Mouse (Mus musculus) liver, embryonic 16.5 days (tissue): ENCODE results near the gene Abhd13. TPM values are rescaled to one million over a fixed set of nuclear protein-coding genes. Genes with fewer than 3 reads are reported as not detected.

Experiments
- ATAC-seq: fragments of 200-750 bp; cut with Nextera tagmentation; 2 replicates; pipeline ENCODE4 v1.8.0; 2017; ENCODE audit warnings: low read depth, mild to moderate bottlenecking, moderate number of reproducible peaks, moderate library complexity
- H3K27ac ChIP-seq: fragments of 300-500 bp; sonication (generic); 2 replicates; pipeline ENCODE4 v1.5.1; 2014; ENCODE audit warnings: mild to moderate bottlenecking, low read length
- H3K27me3 ChIP-seq: fragments of 300-500 bp; sonication (generic); 2 replicates; pipeline ENCODE4 v1.6.1; 2014; ENCODE audit warnings: low read depth, low read length, mixed read lengths; ENCODE audit not compliant: control insufficient read depth, insufficient read depth
- H3K36me3 ChIP-seq: fragments of 300-500 bp; sonication (generic); 2 replicates; pipeline ENCODE4 v1.6.1; 2014; ENCODE audit warnings: mild to moderate bottlenecking; ENCODE audit not compliant: control insufficient read depth, insufficient read depth
- H3K4me1 ChIP-seq: fragments of 300-500 bp; sonication (generic); 2 replicates; pipeline ENCODE4 v1.6.1; 2014; ENCODE audit warnings: low read depth, low read length, mixed read lengths; ENCODE audit not compliant: control insufficient read depth
- H3K4me2 ChIP-seq: fragments of 300-500 bp; sonication (generic); 2 replicates; pipeline ENCODE4 v1.6.1; 2014; ENCODE audit warnings: low read depth, low read length, mixed read lengths
- H3K4me3 ChIP-seq: fragments of 300-500 bp; sonication (generic); 2 replicates; pipeline ENCODE4 v1.5.1; 2014; ENCODE audit warnings: low read depth, mild to moderate bottlenecking, low read length
- H3K9ac ChIP-seq: fragments of 300-500 bp; sonication (generic); 2 replicates; pipeline ENCODE4 v1.6.1; 2014; ENCODE audit warnings: low read depth, low read length
- H3K9me3 ChIP-seq: fragments of 300-500 bp; sonication (generic); replicated peaks from 2 replicates; pipeline ENCODE4 v1.6.1; 2016; ENCODE audit warnings: low read length; ENCODE audit not compliant: control insufficient read depth
- WGBS: fragments of 180-500 bp; shearing (Covaris S2); extraction: QIAGEN DNeasy Blood & Tissue Kit; methylation state at CpG from one replicate; pipeline ENCODE4 v1.1.7; 2014; ENCODE audit not compliant: insufficient replicate concordance; 5-methylcytosine and 5-hydroxymethylcytosine counted together
- polyA plus RNA-seq: library from polyadenylated mRNA; unstranded; fragments of >200 nt; fragmentation: Nextera tagmentation; extraction: Ambion mirVana; gene quantifications from 2 replicates; pipeline ENCODE4 v1.2.1, GENCODE M21; 2015

The Abhd13 gene
- polyA plus RNA-seq, 1 experiment from 2014 or later = 4.4 TPM

DNA sequence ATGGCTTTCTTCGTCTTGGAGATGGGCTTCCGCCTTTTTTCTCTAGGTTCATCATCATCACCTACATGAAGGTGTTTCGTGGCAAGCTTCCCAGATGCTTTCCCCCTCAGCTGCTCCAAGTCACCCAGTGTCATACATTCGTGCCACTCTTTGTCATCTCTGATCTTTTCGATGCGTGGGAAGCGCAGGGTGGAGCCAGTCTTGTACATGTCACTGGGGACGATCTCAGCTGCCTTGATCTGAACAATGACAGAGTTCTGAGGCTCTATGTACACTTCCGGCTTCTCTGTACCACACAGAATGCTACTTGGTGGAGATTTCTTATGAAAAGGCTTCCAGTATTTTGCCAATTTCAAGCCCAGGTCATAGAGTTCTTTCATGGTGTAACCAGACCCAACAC, 5.6 kb upstream of the Abhd13 start:
- H3K9ac ChIP-seq = no peak overlapping the region
- no peaks in the 10 kb centered on the region for H3K9me3 ChIP-seq
- WGBS = 73% methylated on average over 9 of the region's 9 CpGs
- peaks cover 2% of the 10 kb centered on the region for H3K4me1 ChIP-seq
- no peak overlapping the region for H3K4me2 ChIP-seq
- H3K27ac ChIP-seq = no peak overlapping the region
- ATAC-seq = no peak
- no peak overlapping the region for H3K4me3 ChIP-seq
- H3K27me3 ChIP-seq = no peaks in the 10 kb centered on the region
- H3K36me3 ChIP-seq = no peaks in the 10 kb centered on the region; the same call in none of the 2 replicates

DNA sequence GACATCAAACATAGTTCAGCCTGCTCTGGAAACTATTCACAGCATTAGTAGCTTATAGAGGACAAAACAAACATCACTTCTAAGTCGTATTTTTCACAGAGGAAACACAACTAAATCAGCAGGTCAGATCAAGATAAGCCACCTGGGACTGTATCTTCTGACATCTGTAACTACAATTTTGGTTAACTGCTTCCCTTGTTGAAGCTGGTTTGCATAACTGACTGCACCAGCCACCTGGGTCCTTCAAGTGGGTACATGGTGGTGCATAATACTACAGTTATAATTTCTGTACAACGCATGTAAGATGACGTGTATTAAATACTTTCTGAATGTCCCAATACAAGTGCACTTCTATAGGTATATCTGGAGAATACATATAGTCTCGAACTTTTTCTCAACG, 2.2 kb upstream of the Abhd13 start:
- H3K4me3 ChIP-seq = peak overlapping the region; percentile 76; the same call in 1 of the 2 replicates
- peak overlapping the region; percentile 90 for H3K4me2 ChIP-seq
- no peak for ATAC-seq

DNA sequence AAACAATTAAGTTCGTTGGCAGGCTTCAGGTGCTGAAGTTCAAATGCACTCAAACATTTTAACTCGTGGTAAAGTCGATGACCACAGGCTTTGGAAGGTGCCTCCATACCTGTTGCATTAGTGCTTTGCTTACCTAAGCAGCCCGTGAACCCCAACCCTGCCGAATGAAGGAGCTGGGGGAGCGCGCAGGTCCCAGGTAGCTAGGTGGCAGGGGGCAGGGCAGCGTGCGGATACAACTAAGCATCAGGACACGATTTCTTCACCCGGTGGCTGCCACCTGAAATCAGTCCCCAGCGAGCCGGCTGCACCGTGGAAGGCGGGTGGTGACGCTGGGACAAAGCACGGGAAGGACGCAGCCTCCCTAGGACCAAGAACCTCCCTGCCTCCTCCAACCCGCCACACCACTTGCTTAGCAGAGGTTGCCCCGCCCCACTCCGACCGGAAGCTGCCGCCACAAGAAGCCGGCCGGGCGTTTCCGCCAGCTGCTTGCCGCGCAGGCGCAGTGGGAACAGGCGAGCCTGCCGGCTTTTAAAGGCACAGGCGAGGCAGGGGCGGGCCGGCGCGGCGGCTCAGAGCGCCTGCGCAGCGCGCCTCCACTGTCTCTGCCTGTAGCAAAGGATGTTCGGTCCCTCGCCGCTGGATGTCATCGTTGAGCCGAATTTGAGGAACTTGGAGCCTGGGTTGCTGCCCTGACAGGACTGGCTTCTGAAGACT, 1.5 kb upstream of the Abhd13 start:
- H3K9ac ChIP-seq = peak overlapping the region; percentile 73
- H3K36me3 ChIP-seq = no peaks in the 10 kb centered on the region; the same call in none of the 2 replicates
- 0 out of 2 replicates have a peak overlapping the region, but pooled peaks have one; percentile 31 for H3K27ac ChIP-seq
- WGBS = under 1% methylated on average over 47 of the region's 47 CpGs
- peaks cover 20% of the 10 kb centered on the region for H3K4me1 ChIP-seq
- peak; percentile 91 for ATAC-seq
- no peaks in the 10 kb centered on the region for H3K27me3 ChIP-seq
- H3K9me3 ChIP-seq = no peaks in the 10 kb centered on the region
- H3K4me2 ChIP-seq = peak overlapping the region; percentile 90
- H3K4me3 ChIP-seq = peak overlapping the region; percentile 76

More for the DNA sequence above, 2.2 kb upstream of the Abhd13 start:
- no peaks in the 10 kb centered on the region; the same call in none of the 2 replicates for H3K36me3 ChIP-seq
- 27% methylated on average over 5 of the region's 5 CpGs for WGBS
- H3K9ac ChIP-seq = no peak overlapping the region; the same call in 1 of the 2 replicates
- peaks cover 20% of the 10 kb centered on the region for H3K4me1 ChIP-seq
- no peaks in the 10 kb centered on the region for H3K27me3 ChIP-seq
- H3K9me3 ChIP-seq = no peaks in the 10 kb centered on the region
- H3K27ac ChIP-seq = no peak overlapping the region

DNA sequence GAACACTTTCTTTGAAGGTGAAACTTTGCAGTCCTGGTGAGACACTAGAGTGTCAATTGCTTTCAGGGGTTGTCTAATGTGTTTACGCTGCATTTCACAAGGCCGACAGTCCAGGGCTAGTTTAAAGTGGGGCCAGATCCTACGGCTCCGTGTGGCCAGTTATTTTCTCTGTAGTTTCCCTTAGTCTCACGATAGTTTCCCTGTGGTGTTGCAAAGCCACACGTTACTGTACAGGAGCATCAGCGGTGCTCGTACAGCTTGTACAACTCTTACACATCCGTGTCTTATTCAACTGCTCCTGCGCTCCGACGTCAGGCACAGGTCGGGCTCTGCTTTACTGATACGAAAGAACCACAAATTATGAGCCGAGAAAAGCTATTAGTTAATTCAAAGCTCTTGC, 491 bp upstream of the Abhd13 start:
- no peak for ATAC-seq
- Histone ChIP-seq H3K36me3 (no peaks in the 10 kb centered on the region; the same call in none of the 2 replicates), H3K27me3 (no peaks in the 10 kb centered on the region), H3K9me3 (no peaks in the 10 kb centered on the region), H3K4me1 (peaks cover 20% of the 10 kb centered on the region), H3K4me2 (peak overlapping the region; percentile 90), H3K27ac (peak overlapping the region; percentile 29), H3K4me3 (peak overlapping the region; percentile 89), H3K9ac (peak overlapping the region; percentile 95)
- WGBS = 36% methylated on average over 15 of the region's 15 CpGs

DNA sequence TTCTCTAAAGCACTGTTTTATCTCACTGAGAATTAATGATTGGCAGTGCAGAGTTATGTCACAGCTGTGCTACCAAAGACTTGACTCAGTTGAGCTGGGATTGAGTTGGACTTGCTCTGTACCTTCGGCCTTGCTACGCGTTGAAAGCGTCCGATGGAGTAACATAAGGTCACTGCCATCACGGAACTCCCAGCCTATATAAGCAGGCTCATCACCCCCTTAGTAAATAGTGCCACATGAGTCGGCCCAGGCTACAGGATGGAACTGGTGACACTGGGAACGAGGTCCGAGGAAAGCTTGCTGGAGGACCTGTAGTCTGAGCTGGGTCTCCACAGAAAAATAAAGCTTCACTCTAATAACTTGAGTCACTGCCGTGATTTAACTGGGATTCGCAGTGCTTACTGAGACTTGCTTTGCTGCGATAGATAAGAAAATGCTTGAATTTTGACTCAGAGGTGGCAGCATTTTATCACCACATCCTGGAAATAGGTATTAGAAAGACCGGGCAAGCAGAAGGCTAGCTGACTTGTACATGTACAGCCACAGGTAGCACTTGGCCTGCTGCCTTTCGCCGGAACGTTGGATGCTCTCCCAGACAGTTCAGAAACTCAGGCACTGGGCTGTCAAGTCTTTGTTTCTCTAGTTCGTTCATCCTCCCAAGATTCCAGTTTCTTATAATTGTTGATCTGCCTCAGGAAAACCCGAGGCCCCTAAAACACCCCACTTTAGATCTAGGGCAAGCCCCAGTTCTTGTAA, 1.1 kb downstream of the Abhd13 start:
- peak overlapping the region; percentile 95 for H3K9ac ChIP-seq
- peak overlapping the region; percentile 85; the same call in 1 of the 2 replicates for H3K27ac ChIP-seq
- H3K9me3 ChIP-seq = no peaks in the 10 kb centered on the region
- no peaks in the 10 kb centered on the region for H3K27me3 ChIP-seq
- WGBS = 39% methylated on average over 18 of the region's 18 CpGs
- H3K4me2 ChIP-seq = peak overlapping the region; percentile 90
- H3K4me3 ChIP-seq = peak overlapping the region; percentile 89
- no peaks in the 10 kb centered on the region; the same call in 1 of the 2 replicates for H3K36me3 ChIP-seq
- H3K4me1 ChIP-seq = peaks cover 20% of the 10 kb centered on the region
- no peak for ATAC-seq

DNA sequence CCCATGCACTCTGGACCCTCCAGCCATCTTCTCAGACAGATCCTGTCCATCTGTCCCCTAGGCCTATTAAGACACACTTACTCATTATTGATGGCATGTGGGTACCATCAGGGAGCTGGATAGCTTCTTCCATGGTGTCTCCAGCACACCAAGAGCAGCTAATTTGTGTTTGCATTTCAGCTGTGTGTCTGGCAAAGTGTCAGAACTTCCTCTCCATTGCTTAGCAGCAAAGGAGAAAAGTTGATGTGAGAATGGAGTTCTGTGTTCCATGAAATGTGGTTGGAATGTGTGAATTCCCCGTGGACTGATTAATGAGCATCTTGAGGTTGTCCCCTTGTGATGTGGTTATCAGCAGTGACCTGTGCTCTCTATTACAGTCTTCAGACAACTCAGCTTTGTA, 2.2 kb downstream of the Abhd13 start:
- 19% methylated on average over 1 of the region's 1 CpGs for WGBS
- Histone ChIP-seq H3K4me2 (no peak overlapping the region), H3K4me3 (no peak overlapping the region)

DNA sequence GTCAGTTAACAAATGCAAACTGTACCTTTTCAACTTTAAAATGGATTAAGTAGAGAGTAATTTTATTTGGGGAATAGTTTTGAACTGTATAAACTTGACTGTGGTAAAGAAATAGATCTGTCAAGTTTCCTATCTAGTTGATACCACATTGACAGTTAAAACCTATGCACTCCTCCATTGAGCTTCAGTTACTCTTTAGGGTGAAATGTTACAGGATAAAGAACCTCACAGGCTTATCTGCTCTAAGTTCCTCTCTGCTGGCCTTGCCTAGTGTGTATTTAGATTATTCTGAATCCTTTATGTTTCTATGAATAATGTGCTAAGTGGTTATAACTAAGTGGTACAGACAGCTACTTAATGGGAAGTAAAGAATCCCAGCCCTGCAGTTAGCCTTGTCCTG, 2.7 kb downstream of the Abhd13 start:
- Histone ChIP-seq H3K4me2 (no peak overlapping the region), H3K27me3 (no peaks in the 10 kb centered on the region), H3K36me3 (no peaks in the 10 kb centered on the region; the same call in 1 of the 2 replicates), H3K4me3 (no peak overlapping the region), H3K9ac (no peak overlapping the region), H3K9me3 (no peaks in the 10 kb centered on the region), H3K4me1 (peaks cover 20% of the 10 kb centered on the region), H3K27ac (no peak overlapping the region)
- no peak for ATAC-seq

More for the DNA sequence above, 2.2 kb downstream of the Abhd13 start:
- no peaks in the 10 kb centered on the region for H3K9me3 ChIP-seq
- no peaks in the 10 kb centered on the region; the same call in 1 of the 2 replicates for H3K36me3 ChIP-seq
- H3K27ac ChIP-seq = no peak overlapping the region
- ATAC-seq = no peak
- H3K4me1 ChIP-seq = peaks cover 20% of the 10 kb centered on the region
- H3K9ac ChIP-seq = no peak overlapping the region
- no peaks in the 10 kb centered on the region for H3K27me3 ChIP-seq

DNA sequence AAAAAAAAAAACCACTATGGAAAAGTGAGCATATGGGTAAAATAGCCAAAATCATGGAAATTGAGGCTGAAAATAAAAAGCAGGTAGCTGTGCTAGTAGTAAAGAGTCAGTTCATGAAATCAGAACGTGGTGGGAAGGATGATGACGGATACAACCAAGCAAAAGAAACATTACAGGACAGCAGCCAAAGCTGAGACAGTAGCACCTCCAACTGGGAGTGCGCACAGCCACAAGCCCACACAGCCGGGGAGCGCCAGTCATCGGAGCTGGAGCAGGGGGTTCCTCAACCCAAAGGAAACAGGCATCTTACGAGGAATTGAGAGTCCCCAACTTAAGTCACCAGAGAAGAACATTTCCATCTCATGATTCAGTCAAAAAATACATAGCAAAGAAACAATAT, 26.6 kb downstream of the Abhd13 start:
- no peaks in the 10 kb centered on the region for H3K36me3 ChIP-seq
- H3K9ac ChIP-seq = no peak overlapping the region
- H3K9me3 ChIP-seq = no peaks in the 10 kb centered on the region
- WGBS = 70% methylated on average over 7 of the region's 7 CpGs
- H3K27me3 ChIP-seq = peaks cover 2% of the 10 kb centered on the region; the same call in 1 of the 2 replicates
- ATAC-seq = no peak
- no peak overlapping the region for H3K4me2 ChIP-seq
- no peaks in the 10 kb centered on the region for H3K4me1 ChIP-seq
- no peak overlapping the region for H3K4me3 ChIP-seq
- H3K27ac ChIP-seq = no peak overlapping the region
